Mouse (Mus musculus) kidney, adult 9 months (tissue): ENCODE results near the gene Padi3.

Experiments used
- DNase-seq: peaks from one replicate; pipeline ENCODE4 v3.0.0; 2022

Padi3 gene

GRCm38 (mm10) chr4:140775876-140776275, 34.6 kb downstream of the Padi3 start:
- no peak for DNase-seq

GRCm38 (mm10) chr4:140774893-140775292, 35.6 kb downstream of the Padi3 start:
- DNase-seq = no peak

- no peak for DNase-seq
These were observed 36.2 kb downstream of the Padi3 start, which contains the start of gene Padi4 for GRCm38 (mm10) chr4:140774025-140774800. Gene Padi4, minus strand, starts transcription at chr4:140774236.

GRCm38 (mm10) chr4:140771091-140771490, 39.4 kb downstream of the Padi3 start:
- no peak for DNase-seq

- peak; percentile 17 for DNase-seq
These were observed 40.0 kb downstream of the Padi3 start for GRCm38 (mm10) chr4:140770433-140770832.

GRCm38 (mm10) chr4:140768973-140769372, 41.5 kb downstream of the Padi3 start:
- DNase-seq = no peak

GRCm38 (mm10) chr4:140765936-140766335, 44.5 kb downstream of the Padi3 start:
- no peak for DNase-seq

- DNase-seq = peak; percentile 48
These were observed 47.3 kb downstream of the Padi3 start for GRCm38 (mm10) chr4:140763158-140763557.

GRCm38 (mm10) chr4:140761601-140762000, 48.8 kb downstream of the Padi3 start:
- no peak for DNase-seq

- DNase-seq = no peak
These were observed 54.6 kb downstream of the Padi3 start for GRCm38 (mm10) chr4:140755811-140756210.

- DNase-seq = no peak
These were observed 57.1 kb downstream of the Padi3 start for GRCm38 (mm10) chr4:140753366-140753765.

- DNase-seq = peak; percentile 57
These were observed 60.1 kb downstream of the Padi3 start for GRCm38 (mm10) chr4:140750328-140750727.

- DNase-seq = no peak
These were observed 62.5 kb downstream of the Padi3 start for GRCm38 (mm10) chr4:140747978-140748377.

- peak; percentile 17 for DNase-seq
These were observed 65.8 kb downstream of the Padi3 start for GRCm38 (mm10) chr4:140744654-140745053.

GRCm38 (mm10) chr4:140743086-140743485, 67.4 kb downstream of the Padi3 start:
- no peak for DNase-seq

GRCm38 (mm10) chr4:140742543-140742942, 67.9 kb downstream of the Padi3 start, which contains the start of gene Padi6:
Gene Padi6, minus strand, starts transcription at chr4:140742643.
- DNase-seq = no peak

- no peak for DNase-seq
These were observed 69.0 kb downstream of the Padi3 start for GRCm38 (mm10) chr4:140741401-140741800.

GRCm38 (mm10) chr4:140740655-140741054, 69.8 kb downstream of the Padi3 start:
- DNase-seq = no peak
